Mouse (Mus musculus) liver, embryonic 14.5 days (tissue): ENCODE measurements around the gene Mpv17l.

ENCODE experiments used
- CTCF ChIP-seq: IDR thresholded peaks from 2 replicates; pipeline ENCODE4 v1.5.1; 2016; ENCODE audit warnings: antibody characterized with exemption, low read depth, control low read depth
- EP300 ChIP-seq: IDR thresholded peaks from 2 replicates; pipeline ENCODE4 v1.6.1; 2016; ENCODE audit warnings: antibody characterized with exemption, low read depth

DNA sequence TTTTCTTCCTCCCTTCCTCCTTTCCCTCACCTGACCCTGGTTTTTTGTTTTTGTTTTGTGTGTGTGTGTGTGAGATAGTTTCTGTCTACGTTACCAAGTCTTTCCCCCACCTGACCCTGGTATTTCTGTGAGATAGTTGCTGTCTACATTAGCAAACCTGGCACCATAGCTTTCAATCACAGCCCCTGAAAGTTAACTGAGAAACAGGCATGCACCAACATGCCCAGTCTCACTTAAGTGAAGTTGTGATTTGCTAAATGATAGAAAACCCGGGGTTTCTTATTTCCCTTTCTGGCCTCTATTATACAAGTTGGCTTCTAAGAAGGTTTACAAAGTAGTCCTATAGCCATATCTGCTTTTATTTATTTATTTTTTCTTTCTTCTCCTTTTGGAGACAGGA is 12.5 kb upstream of the Mpv17l start:
- TF ChIP-seq CTCF (no peak), EP300 (no peak)
